Mouse (Mus musculus): ENCODE data around the gene Olfr181. TPM values are rescaled to one million over a fixed set of nuclear protein-coding genes. Genes with fewer than 3 reads are reported as not detected.

The Olfr181 gene
- not detected in 2 replicates for polyA plus RNA-seq (2014; fragmentation: Nextera tagmentation; extraction: Ambion mirVana)

DNA sequence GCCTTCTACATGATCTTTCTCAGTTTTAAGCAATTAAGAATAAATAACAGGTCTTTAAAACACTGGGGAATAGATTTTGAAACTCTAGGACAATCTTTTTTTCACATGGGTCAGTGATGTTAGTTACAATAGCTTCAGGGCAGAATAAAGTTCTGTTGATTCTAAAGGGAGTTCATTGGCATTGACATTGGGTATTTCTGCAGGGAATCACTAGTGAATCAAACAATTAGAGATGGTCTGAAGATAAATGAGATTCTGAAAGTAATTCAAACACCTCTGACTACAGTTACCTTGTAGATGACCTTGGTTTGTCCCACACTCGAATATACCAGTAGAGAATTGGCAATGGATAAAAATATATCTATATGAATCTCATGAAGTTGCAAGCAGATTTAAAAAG lies at the start of gene Olfr181:
Olfr181 (minus strand) TSS at position 101 of the 400 bp plus-strand sequence.
- WGBS: 59% methylated on average over 1 of the region's 1 CpGs
- ATAC-seq (ENCODE audit: low FRiP score, low TSS enrichment): no peak

DNA sequence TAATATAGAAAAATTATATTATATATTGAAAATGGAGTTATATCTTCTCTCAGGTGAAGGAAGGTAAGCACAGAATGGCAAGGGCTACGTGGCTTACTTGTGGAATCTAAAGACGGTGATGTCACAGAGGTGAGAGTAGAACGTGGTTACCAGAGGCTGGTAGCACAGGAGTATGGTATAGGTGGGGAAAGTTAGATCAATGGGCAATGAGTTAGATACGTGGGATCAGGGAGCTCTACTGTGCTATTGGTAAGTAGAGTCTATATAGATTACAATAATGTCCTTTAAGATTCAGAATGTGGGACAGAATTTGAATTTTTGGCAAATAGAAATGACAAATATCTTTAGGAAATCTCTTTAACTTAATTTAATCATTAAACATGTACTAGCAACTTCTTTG lies 737 bp upstream of the Olfr181 start, which contains the start of gene Olfr180:
Olfr180 (minus strand) TSS at position 101 of the 400 bp plus-strand sequence.
- H3K9me3 ChIP-seq (ENCODE audit: control insufficient read depth, low read length): no peaks in the 10 kb centered on the region
- H3K4me2 ChIP-seq (ENCODE audit: low read length): no peak within 1 kb of the TSS
- no peak within 1 kb of the TSS for H3K4me3 ChIP-seq (replicated peaks; ENCODE audit: low read depth, low read length)
- 81% methylated on average over 4 of the region's 4 CpGs for WGBS
- H3K27ac ChIP-seq (replicated peaks; ENCODE audit: low read depth, low read length): no peak within 1 kb of the TSS
- ATAC-seq (ENCODE audit: low FRiP score, low TSS enrichment) (no peak), DNase-seq (no peak)
- H3K4me1 ChIP-seq (ENCODE audit: control insufficient read depth, insufficient read depth, low read length): no peaks in the 10 kb centered on the region
- no peaks in the 10 kb centered on the region for H3K36me3 ChIP-seq (ENCODE audit: control insufficient read depth, insufficient read depth, low read length)
- no peak within 1 kb of the TSS for H3K9ac ChIP-seq (replicated peaks; ENCODE audit: low read length)
- no peaks in the 10 kb centered on the region for H3K27me3 ChIP-seq (ENCODE audit: control insufficient read depth, insufficient read depth, low read length)

More for the DNA sequence above, at the start of gene Olfr181:
- no peak within 1 kb of the TSS for H3K9ac ChIP-seq (replicated peaks; ENCODE audit: low read length)
- H3K4me1 ChIP-seq (ENCODE audit: control insufficient read depth, insufficient read depth, low read length): no peaks in the 10 kb centered on the region
- H3K36me3 ChIP-seq (ENCODE audit: control insufficient read depth, insufficient read depth, low read length): no peaks in the 10 kb centered on the region
- H3K27ac ChIP-seq (replicated peaks; ENCODE audit: low read depth, low read length): no peak within 1 kb of the TSS
- no peak for DNase-seq
- H3K27me3 ChIP-seq (ENCODE audit: control insufficient read depth, insufficient read depth, low read length): no peaks in the 10 kb centered on the region
- no peak within 1 kb of the TSS for H3K4me3 ChIP-seq (replicated peaks; ENCODE audit: low read depth, low read length)
- no peaks in the 10 kb centered on the region for H3K9me3 ChIP-seq (ENCODE audit: control insufficient read depth, low read length)
- no peak within 1 kb of the TSS for H3K4me2 ChIP-seq (ENCODE audit: low read length)

DNA sequence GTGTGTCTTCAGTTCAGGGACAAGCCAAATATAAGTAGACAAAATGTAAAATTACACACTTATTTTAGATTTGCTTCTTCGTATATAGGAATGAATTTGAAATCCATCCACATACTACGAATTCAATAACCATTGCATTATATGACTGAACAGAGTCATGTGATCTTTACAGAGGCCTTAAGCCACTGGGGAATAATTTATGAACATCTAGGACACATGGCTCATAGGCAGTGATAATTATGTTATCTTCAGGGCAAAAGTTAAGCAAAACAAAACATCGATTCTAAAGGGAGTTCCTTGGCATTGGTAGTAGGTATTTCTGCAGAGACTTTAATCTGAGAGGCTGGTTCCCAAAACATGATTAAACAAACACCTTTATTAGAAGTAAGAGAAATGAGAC lies 36.6 kb downstream of the Olfr181 start, which contains the start of gene Olfr178:
Olfr178 (minus strand) TSS at position 101 of the 400 bp plus-strand sequence.
- no peaks in the 10 kb centered on the region for H3K36me3 ChIP-seq (ENCODE audit: control insufficient read depth, insufficient read depth, low read length)
- 93% methylated on average over 3 of the region's 3 CpGs for WGBS
- no peak within 1 kb of the TSS for H3K9ac ChIP-seq (replicated peaks; ENCODE audit: low read length)
- ATAC-seq (ENCODE audit: low FRiP score, low TSS enrichment): no peak
- H3K27ac ChIP-seq (replicated peaks; ENCODE audit: low read depth, low read length): no peak within 1 kb of the TSS
- H3K4me3 ChIP-seq (replicated peaks; ENCODE audit: low read depth, low read length): no peak within 1 kb of the TSS
- no peaks in the 10 kb centered on the region for H3K9me3 ChIP-seq (ENCODE audit: control insufficient read depth, low read length)
- DNase-seq: no peak
- no peaks in the 10 kb centered on the region for H3K27me3 ChIP-seq (ENCODE audit: control insufficient read depth, insufficient read depth, low read length)
- H3K4me1 ChIP-seq (ENCODE audit: control insufficient read depth, insufficient read depth, low read length): no peaks in the 10 kb centered on the region
- H3K4me2 ChIP-seq (ENCODE audit: low read length): no peak within 1 kb of the TSS

DNA sequence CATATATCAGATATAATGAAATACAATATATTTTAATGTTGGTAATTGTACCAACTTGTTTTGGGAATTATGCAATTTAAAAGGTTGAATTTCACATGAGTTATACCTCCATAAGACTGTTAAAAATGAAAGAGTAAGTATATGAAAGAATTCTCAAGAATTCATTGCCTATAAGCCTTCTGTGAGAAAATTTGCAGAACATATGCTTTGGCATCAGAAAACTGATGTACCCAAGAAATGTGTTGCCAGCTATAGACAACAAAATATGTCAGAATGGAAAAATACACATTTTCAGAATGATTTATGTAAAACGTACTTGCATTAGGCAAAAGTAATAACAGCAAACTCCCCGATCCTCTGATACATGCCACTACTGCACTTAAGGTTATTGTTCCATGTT lies 44.1 kb downstream of the Olfr181 start:
- no peaks in the 10 kb centered on the region for H3K4me1 ChIP-seq (ENCODE audit: control insufficient read depth, insufficient read depth, low read length)
- no peak overlapping the region for H3K4me3 ChIP-seq (replicated peaks; ENCODE audit: low read depth, low read length)
- no peak overlapping the region for H3K4me2 ChIP-seq (ENCODE audit: low read length)
- no peak overlapping the region for H3K27ac ChIP-seq (replicated peaks; ENCODE audit: low read depth, low read length)
- ATAC-seq (ENCODE audit: low FRiP score, low TSS enrichment): no peak
- DNase-seq: no peak
- 93% methylated on average over 2 of the region's 2 CpGs for WGBS
- no peaks in the 10 kb centered on the region for H3K36me3 ChIP-seq (ENCODE audit: control insufficient read depth, insufficient read depth, low read length)
- H3K9ac ChIP-seq (replicated peaks; ENCODE audit: low read length): no peak overlapping the region
- H3K9me3 ChIP-seq (ENCODE audit: control insufficient read depth, low read length): no peaks in the 10 kb centered on the region
- H3K27me3 ChIP-seq (ENCODE audit: control insufficient read depth, insufficient read depth, low read length): no peaks in the 10 kb centered on the region

Other genes starting within 250 kb of the Olfr181 start
- 0.13 TPM in 1 of 2 replicates, not detected in the other for gene Gpr15, start 209.7 kb downstream of the Olfr181 start, polyA plus RNA-seq (2014; fragmentation: Nextera tagmentation; extraction: Ambion mirVana)
- gene Cldnd1, start 200.8 kb downstream of the Olfr181 start, polyA plus RNA-seq (2014; fragmentation: Nextera tagmentation; extraction: Ambion mirVana): 134 and 151 TPM in 2 replicates
- not detected in 2 replicates for gene Olfr172, start 165.6 kb downstream of the Olfr181 start, polyA plus RNA-seq (2014; fragmentation: Nextera tagmentation; extraction: Ambion mirVana)
- not detected in 2 replicates for gene Olfr173, start 128.5 kb downstream of the Olfr181 start, polyA plus RNA-seq (2014; fragmentation: Nextera tagmentation; extraction: Ambion mirVana)
- not detected in 2 replicates for gene Olfr175-ps1, start 102.0 kb downstream of the Olfr181 start, polyA plus RNA-seq (2014; fragmentation: Nextera tagmentation; extraction: Ambion mirVana)
- gene Olfr177, start 54.0 kb downstream of the Olfr181 start, polyA plus RNA-seq (2014; fragmentation: Nextera tagmentation; extraction: Ambion mirVana): not detected in 2 replicates
- gene Olfr178, start 36.7 kb downstream of the Olfr181 start, polyA plus RNA-seq (2014; fragmentation: Nextera tagmentation; extraction: Ambion mirVana): not detected in 2 replicates
- not detected in 2 replicates for gene Olfr180, start 637 bp upstream of the Olfr181 start, polyA plus RNA-seq (2014; fragmentation: Nextera tagmentation; extraction: Ambion mirVana)
- gene Olfr183, start 66.6 kb upstream of the Olfr181 start, polyA plus RNA-seq (2014; fragmentation: Nextera tagmentation; extraction: Ambion mirVana): not detected in 2 replicates
- not detected in 2 replicates for gene Olfr186, start 101.5 kb upstream of the Olfr181 start, polyA plus RNA-seq (2014; fragmentation: Nextera tagmentation; extraction: Ambion mirVana)
- gene Olfr187, start 111.0 kb upstream of the Olfr181 start, polyA plus RNA-seq (2014; fragmentation: Nextera tagmentation; extraction: Ambion mirVana): not detected in 2 replicates
- not detected in 2 replicates for gene Olfr190, start 149.2 kb upstream of the Olfr181 start, polyA plus RNA-seq (2014; fragmentation: Nextera tagmentation; extraction: Ambion mirVana)
- gene Olfr191, start 161.1 kb upstream of the Olfr181 start, polyA plus RNA-seq (2014; fragmentation: Nextera tagmentation; extraction: Ambion mirVana): not detected in 2 replicates
- gene Olfr193, start 183.1 kb upstream of the Olfr181 start, polyA plus RNA-seq (2014; fragmentation: Nextera tagmentation; extraction: Ambion mirVana): not detected in 2 replicates
- not detected in 2 replicates for gene Olfr194, start 192.3 kb upstream of the Olfr181 start, polyA plus RNA-seq (2014; fragmentation: Nextera tagmentation; extraction: Ambion mirVana)
- not detected in 2 replicates for gene Olfr195, start 218.3 kb upstream of the Olfr181 start, polyA plus RNA-seq (2014; fragmentation: Nextera tagmentation; extraction: Ambion mirVana)
- gene Olfr196, start 241.7 kb upstream of the Olfr181 start, polyA plus RNA-seq (2014; fragmentation: Nextera tagmentation; extraction: Ambion mirVana): not detected in 2 replicates